Mouse (Mus musculus) embryo, embryonic 10.5 days (tissue): Measurements from ENCODE around the gene Tssc4.
A peak's percentile ranks its signal among the peaks of the same experiment; 100 is the strongest.

ENCODE experiments used
- DNase-seq: peaks from one replicate; pipeline ENCODE4 v3.0.0-alpha.2; 2015; ENCODE audit warnings: low spot score

Gene Tssc4

GRCm38 (mm10) chr7:143044826-143045206 lies 24.2 kb upstream of the Tssc4 start:
- DNase-seq, result no peak

DNA sequence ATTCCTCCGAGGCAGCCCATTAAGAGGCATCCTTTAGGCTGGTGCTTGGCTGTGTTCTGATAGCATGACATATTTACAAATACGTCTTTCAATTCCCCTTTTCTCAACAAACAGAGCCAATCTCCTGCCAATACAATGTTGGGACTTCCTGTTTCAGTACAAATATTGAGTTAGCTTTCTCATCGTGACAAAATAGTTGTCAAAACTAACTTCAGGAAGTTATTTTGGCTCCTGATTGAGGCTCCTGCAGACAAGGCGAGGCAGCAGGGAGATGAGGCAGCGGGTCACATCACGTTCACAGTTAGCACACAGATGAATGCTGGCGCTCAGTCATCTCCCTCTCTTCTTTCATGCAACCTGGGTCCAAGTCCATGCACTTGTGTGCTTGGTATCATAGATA lies 22.7 kb upstream of the Tssc4 start:
- no peak for DNase-seq

- DNase-seq, result no peak
Measured at GRCm38 (mm10) chr7:143049331-143049730, 19.7 kb upstream of the Tssc4 start.

DNA sequence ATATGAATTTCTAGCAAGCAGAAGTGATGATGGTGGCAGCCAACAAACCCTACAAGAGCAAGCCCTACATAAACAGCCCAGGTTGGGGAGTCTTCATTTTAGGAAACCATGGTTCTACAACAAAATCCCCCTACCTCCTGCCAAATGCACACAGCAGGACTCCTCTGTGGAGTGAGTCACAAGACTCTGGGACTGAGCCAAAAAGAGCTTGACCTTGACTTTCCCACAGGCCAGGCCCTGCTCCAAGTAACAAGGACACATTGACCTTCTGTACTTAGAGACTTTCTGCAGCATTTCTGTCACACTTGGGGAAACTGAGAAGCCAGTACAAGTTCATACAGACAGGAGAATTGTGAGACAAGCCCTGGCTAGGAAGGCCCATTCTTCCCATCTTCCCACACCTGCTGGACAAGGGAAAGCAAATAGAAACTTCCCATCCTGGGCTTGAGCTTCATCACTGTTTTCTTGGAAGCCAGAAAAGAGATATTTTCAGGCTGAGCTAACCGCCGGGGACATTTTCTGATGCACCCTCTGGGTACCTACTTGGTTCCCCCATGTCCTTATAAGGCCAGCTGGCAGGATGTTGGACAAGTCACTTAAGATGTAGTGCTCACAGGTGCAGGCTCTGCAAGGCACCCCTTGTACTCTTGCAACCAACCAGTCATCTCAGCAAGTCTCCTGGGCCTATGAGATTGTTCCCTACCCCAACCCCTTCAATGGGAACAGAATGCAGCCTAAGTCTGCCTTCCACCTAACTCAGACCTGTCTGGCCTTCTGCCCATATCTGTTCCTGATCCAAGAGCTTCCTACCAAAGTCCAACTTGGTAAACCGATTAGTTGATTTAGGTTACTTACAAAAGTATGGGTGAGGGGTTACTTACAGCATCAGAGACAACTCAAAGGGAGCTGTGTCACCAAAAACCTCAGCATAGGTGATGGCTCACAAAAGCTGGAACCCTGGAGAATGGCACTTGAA lies 18.9 kb upstream of the Tssc4 start:
- no peak for DNase-seq

GRCm38 (mm10) chr7:143051316-143051715 lies 17.7 kb upstream of the Tssc4 start:
- DNase-seq, result no peak

DNA sequence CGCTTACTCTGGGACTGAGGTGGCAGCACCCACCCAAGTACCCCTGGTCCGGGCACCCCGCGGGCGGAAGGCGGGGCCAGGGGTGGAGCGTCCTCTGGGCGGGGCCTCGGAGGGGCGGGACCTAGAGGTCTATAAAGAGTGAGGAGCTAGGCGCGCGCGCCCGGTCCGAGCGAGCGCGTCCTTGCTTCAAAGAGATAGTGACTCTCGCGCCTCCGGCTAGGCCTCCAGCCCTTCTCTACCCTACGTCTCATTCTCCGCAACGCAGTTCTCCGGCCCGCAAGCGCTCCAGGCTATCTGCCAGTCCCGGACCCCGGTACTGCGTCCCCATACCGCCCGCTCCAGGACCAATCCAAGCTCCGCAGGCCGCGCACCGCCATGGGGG lies 16.4 kb upstream of the Tssc4 start, which contains the start of gene Cd81:
Cd81 (plus strand) TSS at position 114 of the 382 bp plus-strand sequence.
- peak; percentile 90 for DNase-seq

GRCm38 (mm10) chr7:143053008-143053899 lies 15.8 kb upstream of the Tssc4 start:
- peak; percentile 84 for DNase-seq

GRCm38 (mm10) chr7:143053961-143054611 lies 15.0 kb upstream of the Tssc4 start:
- no peak for DNase-seq

DNA sequence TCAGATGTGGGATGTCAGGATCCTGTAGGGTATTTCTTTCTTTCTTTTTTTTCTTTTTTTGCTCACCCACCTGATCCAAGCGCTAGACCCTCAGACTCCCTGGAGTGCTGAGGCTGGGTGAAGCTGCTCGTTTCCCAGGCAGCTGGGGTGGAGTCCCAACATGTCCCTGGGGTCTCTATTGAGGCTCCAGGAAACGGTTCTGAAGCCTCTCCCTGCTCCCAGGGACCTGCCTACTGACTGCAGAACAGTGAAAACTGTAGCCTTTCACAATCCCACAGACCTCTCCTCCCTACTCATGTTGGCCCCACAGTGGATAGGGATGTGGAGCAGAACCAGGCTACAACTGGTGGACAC lies 14.5 kb upstream of the Tssc4 start:
- DNase-seq, result no peak

DNA sequence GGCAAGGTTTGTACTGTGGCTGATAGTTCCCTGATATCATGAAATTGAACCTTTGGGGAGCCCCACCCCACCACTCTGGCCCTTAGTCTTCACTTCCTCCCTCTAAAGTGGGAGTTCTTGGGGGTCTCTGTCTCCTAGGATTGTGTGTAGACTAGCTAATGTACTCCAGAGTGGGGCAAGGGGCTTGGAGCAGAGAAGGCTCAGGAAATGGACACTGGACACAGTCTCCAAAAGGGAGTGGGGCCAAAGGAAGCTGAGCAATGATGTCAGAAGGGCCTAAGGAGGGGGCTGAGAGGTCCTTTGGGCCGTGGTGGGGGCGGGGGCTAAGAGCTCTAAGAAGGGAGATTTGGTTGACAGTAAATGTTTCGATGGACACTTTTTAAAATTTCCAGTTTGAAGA lies 14.0 kb upstream of the Tssc4 start:
- DNase-seq, result no peak

DNA sequence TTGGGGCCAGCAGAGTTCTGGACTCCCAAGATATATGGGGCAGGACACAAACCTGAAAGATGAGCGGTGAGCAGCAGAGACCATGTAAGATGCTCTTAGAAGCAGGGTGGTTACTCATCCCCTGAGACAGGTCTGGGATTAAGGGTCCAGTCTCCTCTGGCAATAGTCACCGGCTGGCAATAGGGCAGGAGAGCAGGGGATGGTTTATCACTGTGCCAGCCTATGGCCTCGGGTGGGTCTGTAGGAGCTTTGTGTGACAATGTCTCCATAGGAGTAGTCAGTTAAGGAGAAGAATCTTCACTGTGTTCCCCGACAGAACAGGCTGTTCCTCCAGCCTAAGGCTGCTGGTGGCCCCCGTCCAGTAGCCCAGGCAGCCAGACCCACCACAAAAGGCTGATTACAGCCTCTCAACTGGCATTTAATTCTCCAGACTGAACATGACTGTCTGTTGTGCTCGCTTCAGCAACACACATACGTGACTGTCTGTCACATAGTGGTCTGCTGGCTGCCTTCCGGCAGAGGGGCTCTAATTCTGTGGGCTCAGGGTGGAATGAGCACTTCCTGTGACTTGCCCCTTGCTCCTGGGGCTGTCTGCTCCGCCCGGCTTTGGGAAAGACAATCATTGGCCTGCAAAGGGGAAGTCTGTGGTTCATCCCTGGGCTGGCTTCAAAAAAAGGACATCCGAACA lies 13.4 kb upstream of the Tssc4 start:
- DNase-seq, result no peak

GRCm38 (mm10) chr7:143057023-143057422 lies 12.0 kb upstream of the Tssc4 start:
- no peak for DNase-seq

GRCm38 (mm10) chr7:143057667-143058220 lies 11.3 kb upstream of the Tssc4 start:
- DNase-seq, result no peak

GRCm38 (mm10) chr7:143058221-143058697 lies 10.8 kb upstream of the Tssc4 start:
- no peak for DNase-seq

- no peak for DNase-seq
Measured at GRCm38 (mm10) chr7:143059202-143059870, 9.7 kb upstream of the Tssc4 start.

DNA sequence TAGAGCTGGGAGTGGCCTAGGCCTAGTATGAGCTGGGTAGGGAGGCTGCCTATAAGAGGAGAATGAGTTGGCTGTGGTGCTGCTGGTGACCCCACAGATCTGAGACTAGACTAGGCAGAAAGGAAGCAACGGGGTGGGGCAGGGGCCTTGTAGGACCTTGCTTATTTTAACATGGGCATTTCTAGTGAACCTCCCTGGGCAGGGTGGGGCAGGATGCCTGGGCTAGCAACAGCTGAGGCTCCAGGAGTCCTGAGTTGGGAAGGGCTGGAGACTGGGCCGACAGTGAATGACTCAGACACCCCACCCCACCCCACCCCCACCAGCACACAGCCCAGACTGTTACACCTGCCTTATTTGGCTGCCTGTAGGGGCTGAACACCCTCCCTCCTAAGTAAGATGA lies 6.3 kb upstream of the Tssc4 start:
- DNase-seq, result no peak

DNA sequence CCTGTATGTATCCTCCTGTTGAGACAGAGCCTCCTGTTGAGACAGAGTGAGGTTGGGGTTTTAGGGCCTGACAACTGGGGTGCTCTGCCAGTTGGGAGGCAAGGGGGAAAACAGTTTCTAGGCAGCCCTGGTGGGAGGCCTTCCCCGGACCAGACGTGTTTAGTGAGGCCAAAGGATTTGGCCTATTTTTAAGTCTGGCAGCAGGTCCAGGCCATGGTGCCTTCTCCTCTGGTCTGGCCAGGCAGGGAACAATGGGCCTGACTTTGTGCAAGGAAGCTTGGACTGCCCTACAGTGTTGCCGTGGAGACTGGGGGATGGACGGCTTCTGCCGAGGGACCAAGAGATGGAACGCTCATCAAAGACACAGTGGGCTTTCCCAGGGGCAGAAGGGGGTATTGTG lies 4.8 kb upstream of the Tssc4 start:
- DNase-seq, result no peak

- DNase-seq, result no peak
Measured at GRCm38 (mm10) chr7:143065692-143066091, 3.4 kb upstream of the Tssc4 start.

GRCm38 (mm10) chr7:143067469-143067868 lies 1.6 kb upstream of the Tssc4 start:
- DNase-seq, result no peak

GRCm38 (mm10) chr7:143067897-143068296 lies 1.2 kb upstream of the Tssc4 start:
- DNase-seq, result no peak
